Comparison of ENCODE assay signal across 8 mouse cellular contexts in the genomic region with DNA sequence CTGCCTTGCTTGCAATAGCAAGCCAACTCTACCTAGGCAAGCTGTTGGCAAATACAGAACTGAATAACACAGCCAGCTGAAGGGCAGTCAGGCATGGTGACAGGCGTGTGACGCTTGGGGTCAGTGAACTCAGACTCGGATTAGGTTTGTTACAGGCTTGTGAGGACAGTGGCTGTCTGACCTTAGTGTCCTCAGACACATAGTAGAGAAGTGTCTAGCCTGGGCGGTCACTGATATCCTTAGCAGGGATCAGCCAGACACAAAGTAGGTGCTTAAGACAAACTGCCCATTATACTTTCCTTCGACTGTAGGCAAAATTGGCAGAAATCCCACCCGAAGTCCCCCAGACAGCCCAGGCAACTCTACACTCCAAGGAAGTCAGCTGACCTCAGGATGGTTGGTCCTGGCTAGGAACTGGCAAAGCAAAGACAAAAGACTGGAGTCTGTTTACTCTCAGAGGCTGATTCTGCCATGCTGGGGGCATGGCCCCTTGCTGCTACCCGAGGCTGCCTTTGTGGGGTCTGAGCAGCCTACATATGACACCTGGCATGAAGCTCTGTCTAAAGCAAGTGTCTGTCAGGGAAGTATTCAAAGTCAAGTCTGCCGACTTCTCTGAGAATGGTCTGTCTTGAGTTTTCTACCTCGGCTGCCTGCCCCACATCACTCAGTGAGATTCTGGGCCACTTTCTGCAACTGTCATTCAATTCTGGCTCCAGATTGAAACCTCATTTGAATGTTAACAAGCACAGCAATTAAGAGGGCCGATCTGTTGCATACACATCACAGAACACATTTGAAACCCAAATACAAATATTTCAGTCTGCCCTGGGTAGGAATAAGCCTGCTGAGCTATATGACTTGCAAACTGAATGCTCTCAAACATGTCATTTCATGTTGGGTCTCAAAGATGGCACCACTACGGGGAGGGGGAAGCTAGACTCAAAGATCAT.
DNase-seq lines count a peak whose midpoint lies in the region; ATAC-seq and TF ChIP-seq lines count a peak whose summit lies in the region.

No protein-coding gene starts in this region.

- no peaks in the 10 kb centered on the region for H3K9me3 ChIP-seq in heart, embryonic 10.5 days
- no peaks in the 10 kb centered on the region for H3K9me3 ChIP-seq in hindbrain, embryonic 15.5 days
- H3K9me3 ChIP-seq in intestine, embryonic 15.5 days: no peaks in the 10 kb centered on the region

- peak overlapping the region; percentile 72 for H3K27ac ChIP-seq in heart, embryonic 10.5 days
- H3K27ac ChIP-seq in hindbrain, embryonic 15.5 days (replicated peaks): 0 out of 2 replicates have a peak overlapping the region, but pooled peaks have one; percentile 1
- H3K27ac ChIP-seq in intestine, embryonic 15.5 days: no peak overlapping the region

- TF ChIP-seq CTCF in lung, adult 2 months (IDR thresholded peaks at IDR 0.05; ENCODE audit: insufficient read depth, low read length): no peak

- no peak overlapping the region for H3K4me3 ChIP-seq in heart, embryonic 10.5 days
- H3K4me3 ChIP-seq in hindbrain, embryonic 15.5 days: no peak overlapping the region
- no peak overlapping the region for H3K4me3 ChIP-seq in intestine, embryonic 15.5 days (replicated peaks)
- H3K4me3 ChIP-seq in lung, adult 2 months (replicated peaks; ENCODE audit: extremely low read depth, low read depth, low read length): no peak overlapping the region

- no peaks in the 10 kb centered on the region for H3K27me3 ChIP-seq in heart, embryonic 10.5 days (ENCODE audit: insufficient read depth, poor library complexity, severe bottlenecking)
- no peaks in the 10 kb centered on the region for H3K27me3 ChIP-seq in hindbrain, embryonic 15.5 days
- H3K27me3 ChIP-seq in intestine, embryonic 15.5 days (replicated peaks): no peaks in the 10 kb centered on the region

- 55% methylated on average over 11 of the region's 11 CpGs for WGBS in heart, embryonic 10.5 days
- WGBS in hindbrain, embryonic 15.5 days: 53% methylated on average over 11 of the region's 11 CpGs
- 61% methylated on average over 11 of the region's 11 CpGs for WGBS in intestine, embryonic 15.5 days
- 61% methylated on average over 11 of the region's 11 CpGs for WGBS in lung, adult 2 months

- no peak overlapping the region for H3K4me2 ChIP-seq in hindbrain, embryonic 15.5 days
- no peak overlapping the region for H3K4me2 ChIP-seq in intestine, embryonic 15.5 days (replicated peaks)

- DNase-seq in heart, embryonic 10.5 days (ENCODE audit: low spot score): no peak
- no peak for DNase-seq in heart, adult 9 months (ENCODE audit: low spot score in 2 of 2)
- peak; percentile 64 for DNase-seq in brain, embryonic 18.5 days (ENCODE audit: low read depth, low spot score)
- DNase-seq in retina, embryonic 14.5 days (ENCODE audit: low spot score): peak; percentile 56
- no peak for DNase-seq in adrenal gland, postnatal 4 days (ENCODE audit: low spot score in 2 of 2)
- no peak for DNase-seq in lung, adult 2 months

- H3K36me3 ChIP-seq in heart, embryonic 10.5 days: no peaks in the 10 kb centered on the region
- no peaks in the 10 kb centered on the region for H3K36me3 ChIP-seq in hindbrain, embryonic 15.5 days
- no peaks in the 10 kb centered on the region for H3K36me3 ChIP-seq in intestine, embryonic 15.5 days

- ATAC-seq in hindbrain, embryonic 15.5 days (ENCODE audit: low FRiP score, low read depth): peak; percentile 59; the same call in 1 of the 2 replicates
- ATAC-seq in intestine, embryonic 15.5 days: no peak

- H3K4me1 ChIP-seq in heart, embryonic 10.5 days: peaks cover 31% of the 10 kb centered on the region
- peaks cover 12% of the 10 kb centered on the region for H3K4me1 ChIP-seq in hindbrain, embryonic 15.5 days (replicated peaks)
- no peaks in the 10 kb centered on the region for H3K4me1 ChIP-seq in intestine, embryonic 15.5 days (replicated peaks)
- peaks cover 12% of the 10 kb centered on the region; the same call in 1 of the 2 replicates for H3K4me1 ChIP-seq in lung, adult 2 months (ENCODE audit: control insufficient read depth, insufficient read depth, low read length)

- H3K9ac ChIP-seq in hindbrain, embryonic 15.5 days: no peak overlapping the region
- no peak overlapping the region for H3K9ac ChIP-seq in intestine, embryonic 15.5 days

- no peak for TF ChIP-seq POLR2A in lung, adult 2 months (IDR thresholded peaks at IDR 0.05; ENCODE audit: borderline replicate concordance, extremely low read depth, low read depth, low read length)

Comparison
In these comparisons a context has a peak if more than half of its experiments do, and no peak if none do; other contexts are left out.
1. DNase-seq: peak in brain, embryonic 18.5 days (single experiment) and retina, embryonic 14.5 days (single experiment); none in heart, embryonic 10.5 days (single experiment), heart, adult 9 months (0 of 2), adrenal gland, postnatal 4 days (0 of 2) and lung, adult 2 months (single experiment).